Mouse (Mus musculus): ENCODE results near the gene Rasgef1b. TPM values are rescaled to one million over a fixed set of nuclear protein-coding genes. Genes with fewer than 3 reads are reported as not detected.
A peak's percentile ranks its signal among the peaks of the same experiment; 100 is the strongest.
"Not testable (repeated sequence)": the region's sequence is repeated elsewhere in the genome, so short reads cannot be mapped to it uniquely, and the experiment has no call there.

Gene Rasgef1b
- total RNA-seq, 1 experiment from 2014 or later, result 7.2 TPM

GRCm38 (mm10) chr5:99250820-99251219 is 478.0 kb downstream of the Rasgef1b start:
- DNase-seq, result no peak

DNA sequence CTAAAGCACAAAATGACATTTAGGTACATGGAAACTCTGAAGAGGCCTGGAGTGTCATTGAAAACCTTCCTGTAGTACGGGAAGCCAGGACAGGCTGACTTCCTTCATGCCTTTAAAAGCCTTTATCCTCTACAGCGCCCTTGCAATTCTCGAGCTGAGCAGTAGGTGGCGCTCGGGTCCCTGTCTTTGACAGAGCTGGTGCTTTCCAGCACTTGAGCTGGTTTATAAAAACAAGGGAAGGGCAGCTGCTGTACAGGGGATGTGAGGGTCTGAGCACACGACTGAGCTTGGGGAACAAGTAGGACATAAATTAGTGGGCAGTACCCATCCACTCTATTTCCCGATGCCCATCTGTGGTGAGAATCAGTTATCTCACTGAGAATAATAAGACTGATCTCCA is 480.4 kb downstream of the Rasgef1b start:
- DNase-seq, result peak; percentile 96

DNA sequence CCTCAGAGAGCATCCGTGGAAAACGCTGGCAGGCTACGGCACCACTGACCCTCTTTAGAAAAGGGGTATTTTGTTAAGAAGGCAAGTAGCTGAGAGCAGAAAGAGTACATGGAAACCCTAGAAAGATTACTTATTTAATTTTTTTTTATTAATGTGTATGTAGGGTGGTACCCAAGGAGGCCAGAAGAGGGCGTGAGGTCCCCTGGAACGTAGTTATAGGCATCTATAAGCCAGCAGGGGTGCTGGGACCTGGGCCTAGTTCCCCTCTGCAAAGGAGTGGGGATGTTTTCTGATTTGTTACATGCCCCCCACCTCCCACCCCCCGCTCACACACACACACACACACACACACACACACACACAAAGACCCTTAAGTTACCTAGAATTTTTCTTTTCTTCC is 480.9 kb downstream of the Rasgef1b start:
- DNase-seq, result no peak

DNA sequence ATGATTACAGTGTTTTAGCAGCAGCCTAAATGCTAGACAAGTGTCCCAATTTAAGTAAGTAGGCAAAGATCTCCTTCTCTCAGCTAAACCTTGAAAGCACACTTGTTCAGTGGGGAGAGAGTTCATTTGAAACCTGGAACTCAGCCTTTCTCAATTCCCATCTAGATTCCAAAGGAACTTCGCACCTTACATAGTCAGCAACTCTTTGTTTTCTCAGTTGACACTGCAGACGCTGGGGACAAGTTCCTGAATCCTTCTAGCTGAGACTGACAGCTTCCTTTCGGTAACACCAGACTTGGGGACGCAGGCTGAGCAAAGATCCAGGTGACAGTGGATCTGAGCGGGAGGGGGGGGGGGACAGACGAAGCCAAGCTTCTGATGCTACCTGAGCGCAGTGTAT is 481.4 kb downstream of the Rasgef1b start:
- no peak for DNase-seq

- DNase-seq, result no peak
Observed at GRCm38 (mm10) chr5:99246972-99247371, 481.9 kb downstream of the Rasgef1b start.

- no peak for DNase-seq
Observed at GRCm38 (mm10) chr5:99241988-99242740, 486.7 kb downstream of the Rasgef1b start.

GRCm38 (mm10) chr5:99240501-99240900 is 488.4 kb downstream of the Rasgef1b start:
- DNase-seq, result no peak

GRCm38 (mm10) chr5:99239677-99240076 is 489.2 kb downstream of the Rasgef1b start:
- no peak for DNase-seq

DNA sequence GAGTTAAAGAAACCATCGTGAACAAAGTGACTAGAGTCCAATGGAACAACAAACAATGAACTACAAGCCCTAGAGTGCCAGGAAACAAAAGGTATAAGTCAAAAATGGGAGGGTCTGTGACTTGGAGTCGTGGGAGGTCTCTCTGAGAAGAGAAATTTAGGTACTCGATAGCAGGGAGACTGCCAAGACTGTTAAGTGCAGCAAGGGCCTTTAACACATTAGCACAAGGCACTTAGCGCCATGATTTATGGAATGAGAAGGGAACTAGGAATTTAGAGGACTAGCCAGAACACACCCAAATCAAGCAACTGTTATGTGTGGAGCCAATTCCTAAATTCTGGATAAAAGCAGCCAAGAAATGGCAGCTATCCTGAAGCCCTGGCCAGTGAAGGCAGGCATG is 490.7 kb downstream of the Rasgef1b start:
- DNase-seq, result no peak

GRCm38 (mm10) chr5:99236888-99237752 is 491.7 kb downstream of the Rasgef1b start:
- no peak for DNase-seq

DNA sequence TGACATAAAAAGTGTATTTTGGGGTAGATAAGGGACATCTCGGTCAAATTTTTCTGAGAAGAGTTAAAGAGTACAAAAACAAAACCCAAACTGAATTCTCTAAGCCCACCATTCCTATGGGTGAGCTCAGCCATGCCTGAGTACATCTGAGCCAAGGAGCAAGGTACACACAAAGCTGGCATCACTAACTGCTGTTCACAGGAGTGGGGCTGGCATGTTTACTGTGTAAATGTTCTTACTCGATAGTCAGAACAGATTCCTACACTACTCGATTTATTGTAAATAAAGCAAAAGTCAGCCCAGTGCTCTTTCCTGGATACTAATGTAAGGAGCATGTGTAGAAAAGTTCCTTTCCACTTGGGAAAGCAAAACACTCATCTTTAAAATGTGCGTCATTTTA is 492.4 kb downstream of the Rasgef1b start:
- no peak for DNase-seq

- DNase-seq, result no peak
Observed at GRCm38 (mm10) chr5:99234275-99234674, 494.6 kb downstream of the Rasgef1b start.

DNA sequence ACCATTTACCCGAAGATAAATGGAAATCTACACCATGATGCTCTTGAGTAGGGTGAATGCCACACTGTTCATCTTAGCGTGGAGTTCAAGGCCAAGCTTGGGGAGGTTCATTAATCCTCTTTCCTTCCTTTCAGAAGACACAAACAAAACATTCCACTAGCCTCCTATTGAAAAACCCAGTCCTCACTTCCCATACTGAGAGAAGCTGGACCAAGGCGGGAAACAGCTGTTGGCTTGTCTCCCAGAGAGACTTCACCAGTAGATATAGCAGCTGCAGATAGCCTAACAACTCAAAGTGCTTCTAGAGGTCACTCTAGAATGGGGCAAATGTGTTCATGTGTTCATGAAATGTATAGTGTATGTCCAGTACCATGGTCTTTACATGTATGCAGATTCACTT is 495.7 kb downstream of the Rasgef1b start:
- no peak for DNase-seq

- DNase-seq, result no peak
Observed at GRCm38 (mm10) chr5:99232410-99232809, 496.5 kb downstream of the Rasgef1b start.

- DNase-seq, result no peak
Observed at GRCm38 (mm10) chr5:99230476-99230875, 498.4 kb downstream of the Rasgef1b start.

- DNase-seq, result no peak
Observed at GRCm38 (mm10) chr5:99227361-99227760, 501.5 kb downstream of the Rasgef1b start.

DNA sequence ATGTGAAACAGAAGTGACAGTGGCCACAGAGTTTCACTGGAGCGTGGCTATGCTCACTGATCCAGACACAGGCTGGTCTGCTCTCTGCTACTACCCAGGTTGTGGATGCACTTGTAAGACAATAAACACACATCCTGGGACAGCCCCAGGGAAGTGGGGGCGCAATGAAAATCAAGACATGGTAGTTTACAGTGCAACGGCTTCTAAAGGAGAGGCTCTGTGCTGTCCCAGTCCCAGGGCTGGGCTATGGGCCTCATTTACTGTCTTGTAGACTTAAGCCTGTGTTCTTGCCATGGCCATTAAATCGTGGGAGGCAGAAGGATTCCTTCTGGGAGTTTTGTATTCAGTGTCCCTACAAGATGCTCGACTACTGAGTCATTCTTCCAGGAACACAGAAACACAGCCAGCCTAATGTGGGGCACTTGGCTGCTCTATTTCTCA is 504.3 kb downstream of the Rasgef1b start:
- no peak for DNase-seq

DNA sequence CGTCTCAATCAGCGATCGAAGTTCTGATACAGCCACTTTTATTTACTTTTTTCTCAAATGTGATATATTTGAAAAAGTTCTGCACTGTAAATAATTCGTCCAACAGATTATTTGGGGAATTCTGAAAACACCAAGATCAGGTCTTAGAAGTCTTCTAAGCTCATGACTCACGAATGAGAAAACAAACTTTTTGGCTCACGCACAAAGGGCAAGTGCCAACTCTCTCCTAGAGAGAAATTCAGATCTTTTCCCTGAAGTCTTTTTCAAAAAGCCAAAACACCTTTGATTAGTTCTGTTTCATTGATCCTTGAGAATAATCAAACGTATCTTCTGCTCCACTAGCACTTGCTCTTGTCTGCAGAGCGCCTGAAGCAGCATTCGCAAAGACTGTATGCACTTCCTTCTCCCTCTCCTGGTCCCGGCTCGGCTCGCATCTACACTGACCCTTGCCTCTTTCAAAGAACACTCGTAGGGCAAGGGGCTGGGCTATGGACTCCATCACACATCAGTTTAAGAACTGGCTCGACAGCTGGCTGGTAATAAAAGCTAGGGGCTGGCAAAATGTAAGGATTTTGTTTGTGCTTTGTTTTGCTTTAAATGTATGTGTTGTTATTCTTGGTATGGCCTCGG is 504.9 kb downstream of the Rasgef1b start:
- DNase-seq, result peak; percentile 31

GRCm38 (mm10) chr5:99218385-99218784 is 510.5 kb downstream of the Rasgef1b start:
- DNase-seq, result no peak

GRCm38 (mm10) chr5:99216588-99217152 is 512.2 kb downstream of the Rasgef1b start:
- DNase-seq, result not testable (repeated sequence)

DNA sequence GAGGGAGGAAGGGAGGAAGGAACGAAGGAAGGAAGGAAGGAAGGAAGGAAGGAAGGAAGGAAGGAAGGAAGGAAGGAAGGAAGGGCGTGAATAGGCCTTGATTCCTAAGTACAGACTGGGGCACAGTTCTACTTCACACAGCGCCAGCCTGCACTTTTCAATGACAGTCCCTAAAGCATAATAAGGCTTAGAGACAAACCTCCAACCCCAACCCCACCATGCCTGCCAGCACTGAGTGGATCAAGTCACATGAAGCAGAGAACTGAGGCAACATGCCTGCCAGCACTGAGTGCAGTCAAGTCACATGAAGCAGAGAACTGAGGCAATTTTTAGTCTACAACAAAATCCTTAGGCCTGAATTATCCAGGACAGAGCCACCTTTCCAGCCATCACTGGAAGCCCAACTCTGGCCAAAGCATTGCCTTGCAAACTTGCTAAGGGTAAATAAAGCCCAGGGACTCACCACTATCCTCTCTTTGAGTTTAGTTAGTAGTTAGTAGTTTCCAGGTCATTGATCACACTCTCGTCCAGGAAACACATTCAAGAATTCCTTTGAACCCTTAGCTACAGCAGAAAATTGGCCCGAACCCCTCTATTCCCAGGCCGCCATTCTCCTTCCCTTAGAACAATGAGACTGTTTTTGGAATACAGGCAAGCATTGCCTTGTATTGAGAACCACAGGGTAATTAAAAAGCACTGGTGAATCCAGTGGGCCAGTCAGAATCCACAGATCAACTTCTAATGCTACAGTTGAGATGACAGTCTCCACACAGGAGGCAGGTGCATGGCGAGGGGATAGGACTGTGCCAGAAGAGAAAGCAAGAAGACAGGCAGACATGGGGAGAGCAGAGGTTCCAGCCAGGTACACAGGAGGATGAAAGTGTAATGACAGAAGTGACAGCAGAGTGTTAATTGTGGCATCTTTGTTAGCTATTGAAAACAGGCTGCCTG is 513.4 kb downstream of the Rasgef1b start:
- DNase-seq, result no peak

Measured in adrenal gland, postnatal 25 days (tissue).